Mouse (Mus musculus) CH12.LX (cell line): ENCODE measurements around the gene Kbtbd3. TPM values are rescaled to one million over a fixed set of nuclear protein-coding genes. Genes with fewer than 3 reads are reported as not detected.

Source experiments
- DNase-seq: peaks from one replicate; pipeline ENCODE4 v3.0.0-alpha.2; 2013; ENCODE audit errors: extremely low read depth
- H3K27ac ChIP-seq: 2 replicates; pipeline ENCODE4 v1.5.1; 2012; ENCODE audit warnings: low read depth, mild to moderate bottlenecking, control low read depth, moderate library complexity; ENCODE audit not compliant: insufficient read depth
- H3K27me3 ChIP-seq: replicated peaks from 2 replicates; pipeline ENCODE3; 2012; ENCODE audit warnings: inconsistent platforms
- H3K36me3 ChIP-seq, 2 experiments: replicated peaks in 1 of 2; 2 replicates each; pipeline versions ENCODE3 to v1.6.1; 2012; ENCODE audit warnings: inconsistent platforms in 1 of 2, low read length in 1 of 2, mild to moderate bottlenecking in 1 of 2, mixed read lengths in 1 of 2, moderate library complexity in 1 of 2; ENCODE audit not compliant: control insufficient read depth in 1 of 2, insufficient read depth in 1 of 2
- H3K4me1 ChIP-seq, 2 experiments: 2 replicates each; pipeline ENCODE4 v1.6.1; 2012; ENCODE audit warnings: inconsistent platforms in 1 of 2, moderate library complexity in 1 of 2; ENCODE audit not compliant: insufficient read depth in 2 of 2, control insufficient read depth in 1 of 2
- H3K4me2 ChIP-seq: 2 replicates; pipeline ENCODE4 v1.6.1; 2012; ENCODE audit warnings: low read depth, mild to moderate bottlenecking, control low read depth; ENCODE audit not compliant: poor library complexity, insufficient read depth, severe bottlenecking
- H3K4me3 ChIP-seq, 3 experiments: fragments of 150-350 bp in 1 of 3; sonication (generic) in 1 of 3; replicated peaks in 1 of 3; 2 replicates each; pipeline versions ENCODE3 to v1.5.1; 2011 to 2012; ENCODE audit warnings: low read depth in 2 of 3, low read length in 2 of 3, mild to moderate bottlenecking in 2 of 3, moderate library complexity in 2 of 3, control low read depth in 1 of 3, improper control_type of control experiment in 1 of 3, inconsistent platforms in 1 of 3, mixed read lengths in 1 of 3; ENCODE audit not compliant: poor library complexity in 1 of 3
- H3K79me2 ChIP-seq: replicated peaks from 2 replicates; pipeline ENCODE4 v1.6.1; 2012; ENCODE audit warnings: mild to moderate bottlenecking, moderate library complexity; ENCODE audit not compliant: control insufficient read depth, poor library complexity, insufficient read depth, severe bottlenecking; ENCODE audit errors: extremely low read depth
- H3K9ac ChIP-seq: 2 replicates; pipeline ENCODE4 v1.6.1; 2012; ENCODE audit warnings: low read depth, mild to moderate bottlenecking, control low read depth, moderate library complexity; ENCODE audit not compliant: insufficient read depth
- H3K9me3 ChIP-seq: replicated peaks from 2 replicates; pipeline ENCODE3; 2012; ENCODE audit warnings: low read length, inconsistent platforms, mixed read lengths
- BHLHE40 ChIP-seq: IDR thresholded peaks from 2 replicates; pipeline ENCODE4 v1.6.1; 2011; ENCODE audit warnings: mild to moderate bottlenecking, low read depth, low read length, improper control_type of control experiment
- CHD1 ChIP-seq: IDR thresholded peaks from 2 replicates; pipeline ENCODE4 v1.6.1; 2012; ENCODE audit warnings: low read depth, low read length, improper control_type of control experiment, inconsistent platforms
- CTCF ChIP-seq, 2 experiments: IDR thresholded peaks in 1 of 2; conservative IDR thresholded peaks in 1 of 2; 2 replicates each; pipeline ENCODE4 v1.5.1; 2011 to 2012; ENCODE audit warnings: low read depth in 2 of 2, low read length in 2 of 2, improper control_type of control experiment in 1 of 2, inconsistent platforms in 1 of 2, mild to moderate bottlenecking in 1 of 2, moderate library complexity in 1 of 2
- E2F4 ChIP-seq: IDR thresholded peaks from 2 replicates; pipeline ENCODE4 v1.6.1; 2011; ENCODE audit warnings: low read depth, low read length, improper control_type of control experiment; ENCODE audit not compliant: insufficient replicate concordance
- ELF1 ChIP-seq: IDR thresholded peaks from 2 replicates; pipeline ENCODE4 v1.6.1; 2014; ENCODE audit warnings: low read depth, mild to moderate bottlenecking, inconsistent platforms, low read length, improper control_type of control experiment
- EP300 ChIP-seq: IDR thresholded peaks from 2 replicates; pipeline ENCODE4 v1.6.1; 2011; ENCODE audit warnings: low read length, improper control_type of control experiment
- ETS1 ChIP-seq: conservative IDR thresholded peaks from 2 replicates; pipeline ENCODE4 v1.6.1; 2012; ENCODE audit warnings: low read depth, mild to moderate bottlenecking, inconsistent platforms, low read length, improper control_type of control experiment, moderate library complexity
- GABPA ChIP-seq: IDR thresholded peaks from 2 replicates; pipeline ENCODE4 v1.6.1; 2012; ENCODE audit warnings: low read depth, low read length, improper control_type of control experiment, inconsistent platforms; ENCODE audit not compliant: insufficient replicate concordance
- HCFC1 ChIP-seq: IDR thresholded peaks from 2 replicates; pipeline ENCODE4 v1.6.1; 2012; ENCODE audit warnings: low read depth, mild to moderate bottlenecking, inconsistent platforms, low read length, improper control_type of control experiment
- JUN ChIP-seq: IDR thresholded peaks from 2 replicates; pipeline ENCODE4 v1.6.1; 2011; ENCODE audit warnings: low read depth, mild to moderate bottlenecking, low read length, improper control_type of control experiment, moderate library complexity; ENCODE audit not compliant: insufficient read depth
- MAFK ChIP-seq: IDR thresholded peaks from 2 replicates; pipeline ENCODE4 v1.6.1; 2011; ENCODE audit warnings: low read length, improper control_type of control experiment; ENCODE audit not compliant: insufficient replicate concordance
- MXI1 ChIP-seq: IDR thresholded peaks from 2 replicates; pipeline ENCODE4 v1.6.1; 2011; ENCODE audit warnings: mild to moderate bottlenecking, low read depth, low read length, improper control_type of control experiment
- NELFE ChIP-seq: IDR thresholded peaks from 2 replicates; pipeline ENCODE4 v1.6.1; 2011; ENCODE audit warnings: low read depth, low read length, improper control_type of control experiment
- PAX5 ChIP-seq: IDR thresholded peaks from 2 replicates; pipeline ENCODE4 v1.6.1; 2012; ENCODE audit warnings: low read length, inconsistent platforms, mixed read lengths
- POLR2A ChIP-seq: IDR thresholded peaks from 2 replicates; pipeline ENCODE4 v1.6.1; 2011; ENCODE audit warnings: low read depth, mild to moderate bottlenecking, improper control_type of control experiment, low read length
- POLR2AphosphoS2 ChIP-seq: IDR thresholded peaks from 2 replicates; pipeline ENCODE4 v1.6.1; 2011; ENCODE audit warnings: low read depth, low read length, improper control_type of control experiment
- RAD21 ChIP-seq: IDR thresholded peaks from 2 replicates; pipeline ENCODE4 v1.6.1; 2011; ENCODE audit warnings: low read depth, mild to moderate bottlenecking, low read length, improper control_type of control experiment, moderate library complexity
- RCOR1 ChIP-seq: conservative IDR thresholded peaks from 2 replicates; pipeline ENCODE4 v1.6.1; 2012; ENCODE audit warnings: low read depth, mild to moderate bottlenecking, inconsistent platforms, low read length, improper control_type of control experiment
- SIN3A ChIP-seq: IDR thresholded peaks from 2 replicates; pipeline ENCODE4 v1.6.1; 2012; ENCODE audit warnings: low read length, improper control_type of control experiment, inconsistent platforms
- SMC3 ChIP-seq: IDR thresholded peaks from 2 replicates; pipeline ENCODE4 v1.6.1; 2011; ENCODE audit warnings: low read depth, low read length, improper control_type of control experiment
- TBP ChIP-seq: conservative IDR thresholded peaks from 2 replicates; pipeline ENCODE4 v1.6.1; 2011; ENCODE audit warnings: low read depth, low read length, improper control_type of control experiment
- TCF12 ChIP-seq: IDR thresholded peaks from 2 replicates; pipeline ENCODE4 v1.6.1; 2014; ENCODE audit warnings: low read depth, mild to moderate bottlenecking, inconsistent platforms, low read length, improper control_type of control experiment
- UBTF ChIP-seq: IDR thresholded peaks from 2 replicates; pipeline ENCODE4 v1.6.1; 2012; ENCODE audit warnings: low read depth, mild to moderate bottlenecking, inconsistent platforms, low read length, improper control_type of control experiment, moderate library complexity
- ZC3H11A ChIP-seq: IDR thresholded peaks from 2 replicates; pipeline ENCODE4 v1.6.1; 2012; ENCODE audit warnings: low read depth, mild to moderate bottlenecking, inconsistent platforms, low read length, improper control_type of control experiment
- dilution Hi-C: fragments of 300-500 bp; cut with MboI; formaldehyde crosslinking; loops from 2 replicates; pipeline ENCODE4 v1.14.3; 2020; ENCODE audit warnings: low sequenced_read_pairs; ENCODE audit not compliant: extremely low pct_unique_long_range_greater_than_20kb, extremely low pct_ligation_motif_present
- in situ Hi-C: fragments of 300-500 bp; cut with MboI; formaldehyde crosslinking; loops from 3 replicates; pipeline ENCODE4 v1.14.3; 2019; ENCODE audit warnings: low sequenced_read_pairs, low pct_ligation_motif_present, low pct_unique_long_range_greater_than_20kb, mixed read lengths
- polyA plus RNA-seq: library from polyadenylated mRNA; unstranded; fragments of >175 nt; gene quantifications from 2 replicates; pipeline ENCODE4 v1.2.1, GENCODE M21; 2012; ENCODE audit warnings: low read depth; ENCODE audit not compliant: insufficient read length
- total RNA-seq, 2 experiments: library from RNA; depleted of rRNA; stranded (reverse); fragments of 300-350 nt in 1 of 2; fragments of >200 nt in 1 of 2; gene quantifications; 2 replicates each; pipeline ENCODE4 v1.2.3; 2012 to 2014

The Kbtbd3 gene
- total and polyA plus RNA-seq, 3 experiments: 0.67 to 1.9 (median 0.72) TPM

DNA sequence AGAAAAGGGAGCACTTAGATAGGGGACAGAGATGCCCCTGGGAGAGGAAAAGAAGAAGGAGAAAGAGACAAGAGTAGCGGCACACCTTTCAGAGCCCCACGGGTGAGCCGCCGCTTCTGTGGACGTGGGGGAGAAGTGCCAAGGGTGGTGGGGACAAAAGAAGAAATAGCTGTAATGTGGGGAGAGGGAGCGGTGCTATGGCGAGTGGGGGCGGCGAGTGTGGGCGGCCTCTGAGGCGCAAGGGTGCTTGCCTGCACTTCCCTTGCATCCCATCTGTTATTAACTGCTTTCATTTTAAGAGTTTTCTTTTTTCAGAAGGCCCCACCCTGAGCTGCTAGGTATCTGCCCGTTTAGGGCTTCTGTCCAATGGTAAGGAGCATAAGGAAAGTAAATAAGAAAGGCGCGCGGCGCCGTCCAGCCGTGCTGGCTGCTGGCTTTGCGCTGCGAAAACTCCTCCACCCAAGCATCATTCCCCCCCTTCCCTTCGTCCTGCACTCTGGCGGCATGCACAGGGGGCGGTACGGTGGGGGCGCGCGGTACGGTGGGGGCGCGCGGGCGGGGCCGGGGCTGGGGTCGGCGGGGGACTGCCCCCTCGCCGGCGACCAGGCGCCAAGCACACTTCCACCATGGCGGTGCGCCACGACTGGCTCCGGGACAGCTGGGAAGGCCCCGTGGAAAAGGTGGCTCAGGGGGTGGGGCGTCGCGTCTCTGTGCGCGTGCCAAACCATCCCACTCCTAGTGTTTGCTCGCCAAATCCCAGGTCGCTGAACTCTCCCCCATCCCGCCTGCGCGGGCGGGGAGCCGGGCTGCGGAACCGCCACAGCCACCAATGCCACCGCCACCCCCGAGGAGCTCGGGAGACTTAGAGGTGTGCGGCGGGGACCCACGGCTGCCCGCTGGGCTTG, 49.5 kb upstream of the Kbtbd3 start:
- dilution Hi-C loops: no loop called here
- H3K27me3 ChIP-seq: no peaks in the 10 kb centered on the region
- no peak overlapping the region for H3K27ac ChIP-seq
- no peaks in the 10 kb centered on the region for H3K79me2 ChIP-seq
- in situ Hi-C loops: no loop called here
- H3K9ac ChIP-seq: no peak overlapping the region
- no peaks in the 10 kb centered on the region for H3K36me3 ChIP-seq
- peak; percentile 27 for DNase-seq
- no peak overlapping the region for H3K4me2 ChIP-seq
- peaks cover 11% of the 10 kb centered on the region for H3K9me3 ChIP-seq
- H3K4me1 ChIP-seq: no peaks in the 10 kb centered on the region
- H3K4me3 ChIP-seq: no peak overlapping the region
- TF ChIP-seq ELF1: no peak
- no peak for TF ChIP-seq SMC3
- no peak for TF ChIP-seq BHLHE40
- TF ChIP-seq UBTF: no peak
- no peak for TF ChIP-seq CTCF (conservative IDR thresholded peaks at IDR 0.05 in 1 of 2, IDR thresholded peaks at IDR 0.05 in 1 of 2; ENCODE audit: low read depth in 2 of 2, low read length in 2 of 2)
- TF ChIP-seq ZC3H11A: no peak
- TF ChIP-seq PAX5: no peak

DNA sequence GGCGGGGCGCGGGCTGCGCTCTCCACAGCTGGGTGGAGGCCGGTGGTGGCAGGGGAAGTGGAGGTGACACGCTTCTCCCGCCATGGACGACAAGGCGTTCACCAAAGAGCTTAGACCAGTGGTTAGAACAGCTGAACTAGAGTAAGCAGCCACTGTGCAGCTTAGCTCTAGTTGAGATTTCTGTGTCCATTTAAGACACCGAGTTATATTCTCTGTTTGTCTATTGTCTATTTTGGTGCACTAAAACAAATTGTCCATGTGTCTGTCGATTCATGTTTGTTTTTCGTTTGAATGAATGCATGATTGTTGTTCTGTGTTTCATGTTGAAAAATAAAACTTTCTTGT, 48.9 kb upstream of the Kbtbd3 start:
- Histone ChIP-seq H3K4me3 (no peak overlapping the region), H3K36me3 (no peaks in the 10 kb centered on the region), H3K27me3 (no peaks in the 10 kb centered on the region), H3K79me2 (no peaks in the 10 kb centered on the region), H3K4me2 (no peak overlapping the region), H3K27ac (no peak overlapping the region), H3K4me1 (no peaks in the 10 kb centered on the region), H3K9ac (no peak overlapping the region), H3K9me3 (peaks cover 11% of the 10 kb centered on the region)
- in situ Hi-C loops: no loop called here
- DNase-seq: no peak
- dilution Hi-C loops: no loop called here
- TF ChIP-seq JUN (no peak), ETS1 (no peak), SMC3 (no peak)

DNA sequence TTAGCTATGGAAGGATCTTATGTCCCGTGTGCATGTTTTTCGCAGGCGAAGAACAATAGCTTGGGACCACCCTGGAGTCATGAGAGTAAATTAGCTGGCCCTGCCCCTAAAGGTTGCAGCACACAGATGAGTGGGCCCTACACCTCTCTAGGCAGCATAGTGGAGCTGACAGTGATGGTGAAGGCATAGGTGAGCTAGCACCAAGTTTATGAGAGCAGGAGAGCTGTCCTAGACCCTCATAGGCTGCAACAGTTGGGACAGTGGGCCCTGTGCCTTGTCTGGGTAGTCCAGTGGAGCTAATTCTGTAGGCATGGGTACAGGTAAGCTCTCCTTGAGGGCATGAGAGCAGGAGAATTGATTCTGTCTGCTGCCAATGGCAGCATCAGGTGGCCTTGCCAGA, 42.8 kb upstream of the Kbtbd3 start:
- H3K4me3 ChIP-seq: no peak overlapping the region
- no peaks in the 10 kb centered on the region for H3K4me1 ChIP-seq
- no peaks in the 10 kb centered on the region for H3K79me2 ChIP-seq
- DNase-seq: no peak
- in situ Hi-C loops (no loop called here), dilution Hi-C loops (no loop called here)
- no peaks in the 10 kb centered on the region for H3K27me3 ChIP-seq
- TF ChIP-seq TBP (no peak), GABPA (no peak), SMC3 (no peak), RAD21 (no peak), ZC3H11A (no peak), NELFE (no peak), EP300 (no peak), SIN3A (no peak), POLR2A (no peak), RCOR1 (no peak), TCF12 (no peak), UBTF (no peak), MXI1 (no peak), ETS1 (no peak), CHD1 (no peak), E2F4 (no peak), POLR2AphosphoS2 (no peak), MAFK (no peak), HCFC1 (no peak)
- no peak overlapping the region for H3K9ac ChIP-seq
- no peaks in the 10 kb centered on the region for H3K9me3 ChIP-seq
- no peak overlapping the region for H3K4me2 ChIP-seq
- no peak overlapping the region for H3K27ac ChIP-seq
- no peaks in the 10 kb centered on the region for H3K36me3 ChIP-seq
